In genomic region chr10:69706851-69707788, GRCm38 (mm10) we compare ENCODE assay signal across 8 mouse cellular contexts.
A peak's percentile ranks its signal among the peaks of the same experiment; 100 is the strongest.
DNase-seq lines count a peak whose midpoint lies in the region; ATAC-seq lines count a peak whose summit lies in the region.

No protein-coding gene starts in this region.

- peak; percentile 19; the same call in 1 of the 2 replicates for ATAC-seq in forebrain, embryonic 13.5 days
- no peak for ATAC-seq in limb, embryonic 13.5 days (ENCODE audit: low FRiP score, low read depth)

- no peaks in the 10 kb centered on the region for H3K36me3 ChIP-seq in forebrain, embryonic 13.5 days (ENCODE audit: poor library complexity, severe bottlenecking)
- no peaks in the 10 kb centered on the region for H3K36me3 ChIP-seq in limb, embryonic 13.5 days

- H3K4me2 ChIP-seq in forebrain, embryonic 13.5 days = peak overlapping the region; percentile 69
- H3K4me2 ChIP-seq in limb, embryonic 13.5 days (replicated peaks) = peak overlapping the region; percentile 60

- peak overlapping the region; percentile 78 for H3K9ac ChIP-seq in forebrain, embryonic 13.5 days
- 0 out of 2 replicates have a peak overlapping the region, but pooled peaks have one; percentile 61 for H3K9ac ChIP-seq in limb, embryonic 13.5 days

- peaks cover 52% of the 10 kb centered on the region for H3K4me1 ChIP-seq in forebrain, embryonic 13.5 days
- peaks cover 23% of the 10 kb centered on the region for H3K4me1 ChIP-seq in limb, embryonic 13.5 days

- WGBS in forebrain, embryonic 13.5 days = 14% methylated on average over 14 of the region's 14 CpGs
- WGBS in limb, embryonic 13.5 days = 25% methylated on average over 14 of the region's 14 CpGs

- no peaks in the 10 kb centered on the region for H3K9me3 ChIP-seq in forebrain, embryonic 13.5 days (replicated peaks)
- H3K9me3 ChIP-seq in limb, embryonic 13.5 days = no peaks in the 10 kb centered on the region

- peak; percentile 64 for DNase-seq in cerebellum, adult 11-12 months
- DNase-seq in cerebellum, adult 8-10 months = no peak
- peak; percentile 3 for DNase-seq in adipocyte (ENCODE audit: low spot score)
- no peak for DNase-seq in spleen, postnatal 36 days (ENCODE audit: low spot score in 2 of 2)
- DNase-seq in right cerebral cortex, postnatal 36 days (ENCODE audit: low spot score in 2 of 2) = no peak
- DNase-seq in urinary bladder, postnatal 36 days (ENCODE audit: low spot score in 2 of 2) = no peak

- peak overlapping the region; percentile 50 for H3K4me3 ChIP-seq in forebrain, embryonic 13.5 days
- H3K4me3 ChIP-seq in limb, embryonic 13.5 days = peak overlapping the region; percentile 35

- H3K27ac ChIP-seq in forebrain, embryonic 13.5 days = peak overlapping the region; percentile 92
- H3K27ac ChIP-seq in limb, embryonic 13.5 days = no peak overlapping the region

- no peaks in the 10 kb centered on the region for H3K27me3 ChIP-seq in forebrain, embryonic 13.5 days
- peaks cover 7% of the 10 kb centered on the region; the same call in 1 of the 2 replicates for H3K27me3 ChIP-seq in limb, embryonic 13.5 days

Comparison
In these comparisons a context has a peak if more than half of its experiments do, and no peak if none do; other contexts are left out.
1. DNase-seq: peak in cerebellum, adult 11-12 months (single experiment) and adipocyte (single experiment); none in cerebellum, adult 8-10 months (single experiment), spleen, postnatal 36 days (0 of 2), right cerebral cortex, postnatal 36 days (0 of 2) and urinary bladder, postnatal 36 days (0 of 2).